Mouse (Mus musculus) liver, postnatal 0 days (tissue): ENCODE results near the gene Sae1. TPM values are rescaled to one million over a fixed set of nuclear protein-coding genes. Genes with fewer than 3 reads are reported as not detected.

Experiments used
- ATAC-seq: fragments of 200-750 bp; cut with Nextera tagmentation; 2 replicates; pipeline ENCODE4 v1.8.0; 2017; ENCODE audit warnings: mild to moderate bottlenecking, moderate library complexity
- DNase-seq: peaks from one replicate; pipeline ENCODE4 v3.0.0-alpha.2; 2016
- H3K27ac ChIP-seq: fragments of 300-500 bp; sonication (generic); 2 replicates; pipeline ENCODE4 v1.5.1; 2014; ENCODE audit warnings: antibody characterized with exemption, moderate library complexity, mild to moderate bottlenecking, low read depth
- H3K27me3 ChIP-seq: fragments of 300-500 bp; sonication (generic); 2 replicates; pipeline ENCODE4 v1.6.1; 2014; ENCODE audit warnings: low read length, control low read depth, mixed read lengths; ENCODE audit not compliant: insufficient read depth
- H3K36me3 ChIP-seq: fragments of 300-500 bp; sonication (generic); replicated peaks from 2 replicates; pipeline ENCODE4 v1.6.1; 2014; ENCODE audit warnings: mild to moderate bottlenecking, control low read depth, low read length, moderate library complexity, mixed read lengths; ENCODE audit not compliant: insufficient read depth
- H3K4me1 ChIP-seq: fragments of 300-500 bp; sonication (generic); 2 replicates; pipeline ENCODE4 v1.6.1; 2014; ENCODE audit warnings: antibody characterized with exemption, mild to moderate bottlenecking, control low read depth; ENCODE audit not compliant: insufficient read depth
- H3K4me2 ChIP-seq: fragments of 300-500 bp; sonication (generic); 2 replicates; pipeline ENCODE4 v1.6.1; 2014; ENCODE audit warnings: low read depth, mild to moderate bottlenecking, low read length, moderate library complexity, mixed read lengths
- H3K4me3 ChIP-seq: fragments of 300-500 bp; sonication (generic); 2 replicates; pipeline ENCODE4 v1.5.1; 2014; ENCODE audit warnings: low read depth, low read length
- H3K9ac ChIP-seq: fragments of 300-500 bp; sonication (generic); replicated peaks from 2 replicates; pipeline ENCODE4 v1.6.1; 2014; ENCODE audit warnings: mild to moderate bottlenecking, moderate library complexity
- H3K9me3 ChIP-seq: fragments of 300-500 bp; sonication (generic); 2 replicates; pipeline ENCODE4 v1.6.1; 2016; ENCODE audit warnings: mild to moderate bottlenecking, control low read depth, low read length, mixed read lengths
- CTCF ChIP-seq: sonication (generic); IDR thresholded peaks from 2 replicates; pipeline ENCODE4 v1.5.1; 2016; ENCODE audit warnings: antibody characterized with exemption, low read depth
- EP300 ChIP-seq: IDR thresholded peaks from 2 replicates; pipeline ENCODE4 v1.6.1; 2016; ENCODE audit warnings: antibody characterized with exemption, low read depth, mild to moderate bottlenecking
- WGBS: fragments of 180-500 bp; shearing (Covaris S2); extraction: QIAGEN DNeasy Blood & Tissue Kit; methylation state at CpG from one replicate; pipeline ENCODE4 v1.1.7; 2014; ENCODE audit not compliant: insufficient replicate concordance; 5-methylcytosine and 5-hydroxymethylcytosine counted together
- polyA plus RNA-seq: library from polyadenylated mRNA; unstranded; fragments of >200 nt; fragmentation: Nextera tagmentation; extraction: Ambion mirVana; gene quantifications from 2 replicates; pipeline ENCODE4 v1.2.1, GENCODE M21; 2015

Sae1 gene
- polyA plus RNA-seq, 1 experiment from 2014 or later, result 51.9 TPM

- TF ChIP-seq CTCF, result peak; percentile 78
- no peak for TF ChIP-seq EP300
- H3K36me3 ChIP-seq, result peaks cover 47% of the 10 kb centered on the region
- ATAC-seq, result peak; percentile 68
- DNase-seq, result peak; percentile 67
- H3K27ac ChIP-seq, result no peak overlapping the region
- no peak overlapping the region for H3K9ac ChIP-seq
- no peaks in the 10 kb centered on the region for H3K4me1 ChIP-seq
- 90% methylated on average over 1 of the region's 1 CpGs for WGBS
- no peak overlapping the region for H3K4me2 ChIP-seq
- H3K9me3 ChIP-seq, result no peaks in the 10 kb centered on the region
- no peak overlapping the region for H3K4me3 ChIP-seq
- H3K27me3 ChIP-seq, result no peaks in the 10 kb centered on the region
Observed at GRCm38 (mm10) chr7:16376505-16376904, 11.1 kb downstream of the Sae1 start.

- 72% methylated on average over 5 of the region's 5 CpGs for WGBS
- ATAC-seq, result no peak
- no peak overlapping the region for H3K4me2 ChIP-seq
- H3K9me3 ChIP-seq, result no peaks in the 10 kb centered on the region
- DNase-seq, result no peak
- H3K4me3 ChIP-seq, result no peak overlapping the region
- H3K36me3 ChIP-seq, result peaks cover 54% of the 10 kb centered on the region
- TF ChIP-seq CTCF (no peak), EP300 (no peak)
- no peak overlapping the region for H3K27ac ChIP-seq
- no peak overlapping the region for H3K9ac ChIP-seq
- peaks cover 7% of the 10 kb centered on the region; the same call in 1 of the 2 replicates for H3K4me1 ChIP-seq
- no peaks in the 10 kb centered on the region for H3K27me3 ChIP-seq
Observed at GRCm38 (mm10) chr7:16374989-16375388, 12.6 kb downstream of the Sae1 start.

- H3K4me1 ChIP-seq, result peaks cover 7% of the 10 kb centered on the region; the same call in 1 of the 2 replicates
- TF ChIP-seq CTCF (peak; percentile 73), EP300 (no peak)
- no peak overlapping the region for H3K4me2 ChIP-seq
- H3K27ac ChIP-seq, result no peak overlapping the region
- no peak overlapping the region for H3K9ac ChIP-seq
- no peaks in the 10 kb centered on the region for H3K9me3 ChIP-seq
- WGBS, result 33% methylated on average over 2 of the region's 2 CpGs
- DNase-seq (no peak), ATAC-seq (peak; percentile 47; the same call in 1 of the 2 replicates)
- H3K36me3 ChIP-seq, result peaks cover 61% of the 10 kb centered on the region
- H3K4me3 ChIP-seq, result no peak overlapping the region
- no peaks in the 10 kb centered on the region for H3K27me3 ChIP-seq
Observed at GRCm38 (mm10) chr7:16373719-16374118, 13.9 kb downstream of the Sae1 start.

- ATAC-seq (no peak), DNase-seq (no peak)
- Histone ChIP-seq H3K4me3 (no peak overlapping the region), H3K27ac (no peak overlapping the region), H3K9me3 (no peaks in the 10 kb centered on the region), H3K4me2 (no peak overlapping the region), H3K9ac (no peak overlapping the region), H3K36me3 (peaks cover 60% of the 10 kb centered on the region), H3K4me1 (peaks cover 7% of the 10 kb centered on the region; the same call in 1 of the 2 replicates), H3K27me3 (no peaks in the 10 kb centered on the region)
- TF ChIP-seq EP300 (no peak), CTCF (no peak)
- 73% methylated on average over 2 of the region's 2 CpGs for WGBS
Observed at GRCm38 (mm10) chr7:16370596-16370995, 17.0 kb downstream of the Sae1 start.

GRCm38 (mm10) chr7:16368835-16369234, 18.8 kb downstream of the Sae1 start:
- no peak for DNase-seq
- TF ChIP-seq CTCF (no peak), EP300 (no peak)

GRCm38 (mm10) chr7:16366669-16367068, 20.9 kb downstream of the Sae1 start:
- Histone ChIP-seq H3K9me3 (no peaks in the 10 kb centered on the region), H3K4me3 (no peak overlapping the region), H3K4me2 (no peak overlapping the region), H3K4me1 (peaks cover 18% of the 10 kb centered on the region; the same call in 1 of the 2 replicates), H3K36me3 (peaks cover 57% of the 10 kb centered on the region), H3K27ac (no peak overlapping the region), H3K9ac (no peak overlapping the region), H3K27me3 (no peaks in the 10 kb centered on the region)
- TF ChIP-seq EP300 (no peak), CTCF (no peak)
- ATAC-seq (no peak), DNase-seq (no peak)
- 58% methylated on average over 4 of the region's 4 CpGs for WGBS

More at GRCm38 (mm10) chr7:16368835-16369234, 18.8 kb downstream of the Sae1 start:
- H3K36me3 ChIP-seq, result peaks cover 57% of the 10 kb centered on the region
- H3K9me3 ChIP-seq, result no peaks in the 10 kb centered on the region
- H3K4me1 ChIP-seq, result peaks cover 16% of the 10 kb centered on the region; the same call in 1 of the 2 replicates
- no peak overlapping the region for H3K4me3 ChIP-seq
- no peak for ATAC-seq
- H3K4me2 ChIP-seq, result no peak overlapping the region
- WGBS, result 80% methylated on average over 2 of the region's 2 CpGs
- H3K27ac ChIP-seq, result no peak overlapping the region
- H3K9ac ChIP-seq, result no peak overlapping the region
- no peaks in the 10 kb centered on the region for H3K27me3 ChIP-seq

- no peak overlapping the region for H3K27ac ChIP-seq
- no peak overlapping the region for H3K4me2 ChIP-seq
- no peaks in the 10 kb centered on the region for H3K9me3 ChIP-seq
- H3K27me3 ChIP-seq, result no peaks in the 10 kb centered on the region
- H3K4me1 ChIP-seq, result peaks cover 18% of the 10 kb centered on the region; the same call in 1 of the 2 replicates
- H3K9ac ChIP-seq, result no peak overlapping the region
- DNase-seq, result no peak
- H3K36me3 ChIP-seq, result peaks cover 60% of the 10 kb centered on the region
- TF ChIP-seq CTCF, result no peak
- no peak for TF ChIP-seq EP300
- 79% methylated on average over 10 of the region's 10 CpGs for WGBS
- ATAC-seq, result no peak
- no peak overlapping the region for H3K4me3 ChIP-seq
Observed at GRCm38 (mm10) chr7:16366133-16366646, 21.4 kb downstream of the Sae1 start.
